Mouse (Mus musculus): ENCODE results near the gene Nbr1.

DNA sequence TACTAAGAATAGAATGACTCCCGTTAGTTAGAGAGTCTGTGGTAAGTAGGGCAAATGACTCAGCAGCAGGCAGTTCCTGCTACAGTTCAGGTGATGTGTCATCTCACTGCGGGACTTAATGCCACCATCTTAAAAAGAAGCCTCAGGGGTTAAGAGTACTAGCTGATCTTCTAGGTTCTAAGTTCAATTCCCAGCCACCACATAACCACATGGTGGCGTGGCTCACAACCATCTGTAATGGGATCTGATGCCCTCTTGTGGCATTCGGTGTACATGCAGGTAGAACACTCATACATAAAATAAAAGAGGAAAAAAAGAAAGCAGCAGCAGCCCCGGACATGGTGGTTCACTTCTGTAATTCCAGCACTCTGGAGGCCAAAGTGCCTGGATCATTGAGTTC, 10.4 kb downstream of the Nbr1 start:
- peak; percentile 92 for TF ChIP-seq CTCF (IDR thresholded peaks at IDR 0.05; ENCODE audit: low read depth)
- TF ChIP-seq EP300 (optimal IDR thresholded peaks at IDR 0.05): no peak

All from stomach, postnatal 0 days (tissue).